Mouse (Mus musculus): ENCODE results near the gene Nap1l4. TPM values are rescaled to one million over a fixed set of nuclear protein-coding genes. Genes with fewer than 3 reads are reported as not detected.
A peak's percentile ranks its signal among the peaks of the same experiment; 100 is the strongest.

Nap1l4 gene
- polyA plus RNA-seq, 2 experiments from 2014 or later = 288 to 395 TPM

DNA sequence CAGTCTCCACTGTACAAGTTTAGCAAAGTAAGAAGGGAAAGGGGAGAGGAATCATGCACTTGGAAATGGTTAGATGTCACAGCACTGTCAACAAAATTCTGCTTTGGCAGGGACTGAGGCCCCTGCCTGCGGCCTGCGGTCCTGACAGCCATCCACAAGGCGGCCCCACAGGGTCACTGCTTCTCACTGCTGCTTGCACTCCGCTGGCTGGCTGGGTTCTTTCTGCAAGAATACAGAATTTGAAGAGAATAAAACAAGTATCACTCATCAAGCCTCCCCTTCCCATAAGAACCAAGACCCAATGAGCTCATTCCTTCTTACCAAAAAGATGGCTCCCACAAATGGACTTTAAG is 34.5 kb downstream of the Nap1l4 start:
- ATAC-seq = no peak

DNA sequence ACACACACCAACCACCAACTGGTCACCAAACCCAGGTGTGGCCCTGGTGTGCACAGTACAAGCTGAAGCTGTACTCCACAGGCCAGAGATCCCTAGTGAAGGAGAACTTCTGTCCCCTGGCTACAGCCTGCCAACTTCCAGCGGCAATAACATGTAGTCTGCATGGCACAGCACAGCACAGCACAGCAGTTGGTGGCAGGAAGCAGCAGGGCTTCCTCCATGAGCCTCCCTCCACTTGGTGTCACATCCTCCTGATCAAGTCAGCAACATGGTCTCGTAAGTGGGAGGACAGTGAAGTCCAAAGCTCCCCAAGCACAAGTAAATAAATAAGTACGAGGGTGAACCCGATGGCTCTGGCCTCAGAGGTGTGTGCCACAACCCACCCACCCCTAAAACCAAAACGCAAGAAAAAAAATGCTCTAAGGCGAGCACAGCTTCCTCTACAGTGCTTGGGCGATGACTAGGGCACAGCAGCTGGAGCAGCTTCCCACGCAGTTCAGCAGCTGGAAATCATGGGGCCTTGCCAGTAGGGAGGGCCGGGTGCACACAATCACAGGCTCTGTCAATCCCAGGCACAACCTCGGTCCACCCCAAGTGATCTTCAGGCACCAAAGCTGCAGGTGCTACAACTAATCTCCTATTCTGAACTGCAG is 35.0 kb downstream of the Nap1l4 start:
- ATAC-seq = no peak

DNA sequence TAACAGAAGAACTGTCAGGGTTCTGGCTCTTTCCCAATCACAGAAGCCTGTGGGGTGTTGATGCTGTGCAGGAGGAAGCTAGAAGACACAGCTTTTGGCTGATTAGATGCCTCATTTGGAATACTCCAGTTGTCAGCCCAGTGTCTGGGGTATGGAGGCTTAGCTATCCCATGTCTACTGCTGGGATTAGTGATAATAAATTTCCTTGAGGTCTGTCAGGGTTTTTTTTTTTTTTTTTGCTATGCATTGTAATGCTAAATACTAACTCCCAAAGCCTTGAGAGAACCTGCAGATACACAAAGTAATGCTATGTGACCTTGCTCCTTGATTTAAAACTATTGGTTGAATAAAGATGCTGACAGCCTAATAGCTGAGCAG is 37.6 kb downstream of the Nap1l4 start:
- ATAC-seq = no peak

- no peak for ATAC-seq
These were observed 38.1 kb downstream of the Nap1l4 start for GRCm38 (mm10) chr7:143510593-143511334.

DNA sequence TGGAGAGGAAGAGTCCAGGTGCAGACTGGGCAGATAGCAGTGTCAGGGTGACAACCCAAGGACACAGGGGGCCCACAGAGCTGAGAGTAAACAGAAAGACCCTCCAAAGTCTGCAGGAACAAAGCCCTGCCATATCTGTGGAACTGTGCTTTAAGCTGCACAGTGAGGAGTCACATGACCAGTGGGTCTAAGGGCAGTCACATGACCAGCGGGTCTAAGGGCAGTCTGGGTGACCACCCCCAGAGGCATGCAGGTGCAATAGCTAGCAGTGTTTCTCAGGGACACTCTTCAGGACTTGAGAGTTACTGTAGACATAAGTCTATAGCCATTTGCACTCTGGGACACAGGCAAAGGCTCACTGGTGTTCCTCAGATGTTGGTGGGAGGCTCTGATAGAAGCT is 39.3 kb downstream of the Nap1l4 start:
- ATAC-seq = no peak

- ATAC-seq = peak; percentile 41
These were observed 42.2 kb downstream of the Nap1l4 start for GRCm38 (mm10) chr7:143506675-143507074.

DNA sequence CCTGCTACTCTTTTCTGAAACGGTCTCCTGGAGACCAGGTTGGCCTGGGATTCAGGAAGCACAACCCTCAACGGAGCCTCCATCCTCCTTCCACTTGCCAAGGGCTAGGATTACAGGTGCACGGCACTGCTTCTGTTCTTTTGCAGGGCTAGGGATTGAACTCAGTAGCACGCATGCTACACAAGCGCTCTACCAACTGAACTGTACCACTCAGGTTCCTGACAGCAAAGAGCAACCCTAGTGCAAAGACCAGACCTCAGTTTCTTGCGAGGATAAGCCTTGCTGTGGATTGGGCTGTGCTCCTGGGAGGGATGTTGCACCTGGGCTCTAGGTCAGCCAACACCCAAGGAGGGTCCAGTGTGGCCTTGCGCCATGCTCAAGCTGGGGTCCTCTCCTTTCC is 42.6 kb downstream of the Nap1l4 start:
- ATAC-seq = no peak

- no peak for ATAC-seq
These were observed 43.1 kb downstream of the Nap1l4 start for GRCm38 (mm10) chr7:143505823-143506222.

DNA sequence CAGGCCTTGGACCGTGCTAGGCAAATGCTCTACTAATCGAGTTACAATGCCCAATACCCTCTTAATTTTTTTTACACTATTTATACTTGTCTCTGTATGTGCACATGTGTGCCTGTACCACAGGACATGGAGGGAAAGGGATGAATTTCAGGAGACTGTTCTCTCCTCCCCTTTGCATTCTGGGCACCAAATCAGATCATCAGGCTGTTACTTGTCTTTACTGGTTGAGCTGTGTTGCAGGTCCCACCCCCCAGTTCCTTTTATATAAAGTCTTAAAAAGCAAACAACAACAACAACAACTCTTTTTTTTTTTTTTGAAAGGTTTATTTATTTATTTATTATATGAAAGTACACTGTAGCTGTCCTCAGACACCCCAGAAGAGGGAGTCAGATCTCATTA is 43.5 kb downstream of the Nap1l4 start:
- no peak for ATAC-seq

DNA sequence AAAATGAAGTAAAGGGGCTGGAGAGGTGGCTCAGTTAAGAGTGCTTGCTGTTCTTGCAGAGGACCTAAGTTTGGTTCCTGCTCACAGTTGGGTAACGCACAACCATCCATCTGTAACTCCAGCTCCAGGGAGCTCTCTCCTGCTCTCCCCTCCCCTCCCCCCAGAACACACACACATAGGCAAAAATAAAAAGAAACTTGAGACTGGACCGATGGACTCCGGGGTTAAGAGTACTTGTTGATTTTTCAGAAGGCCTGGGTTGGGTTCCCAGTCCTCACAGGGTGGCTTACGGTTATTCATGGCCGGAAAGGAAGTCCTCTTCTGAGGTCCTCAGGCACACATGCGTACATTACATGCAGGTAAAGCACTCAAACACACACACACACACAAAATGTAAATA is 45.0 kb downstream of the Nap1l4 start:
- ATAC-seq = no peak

DNA sequence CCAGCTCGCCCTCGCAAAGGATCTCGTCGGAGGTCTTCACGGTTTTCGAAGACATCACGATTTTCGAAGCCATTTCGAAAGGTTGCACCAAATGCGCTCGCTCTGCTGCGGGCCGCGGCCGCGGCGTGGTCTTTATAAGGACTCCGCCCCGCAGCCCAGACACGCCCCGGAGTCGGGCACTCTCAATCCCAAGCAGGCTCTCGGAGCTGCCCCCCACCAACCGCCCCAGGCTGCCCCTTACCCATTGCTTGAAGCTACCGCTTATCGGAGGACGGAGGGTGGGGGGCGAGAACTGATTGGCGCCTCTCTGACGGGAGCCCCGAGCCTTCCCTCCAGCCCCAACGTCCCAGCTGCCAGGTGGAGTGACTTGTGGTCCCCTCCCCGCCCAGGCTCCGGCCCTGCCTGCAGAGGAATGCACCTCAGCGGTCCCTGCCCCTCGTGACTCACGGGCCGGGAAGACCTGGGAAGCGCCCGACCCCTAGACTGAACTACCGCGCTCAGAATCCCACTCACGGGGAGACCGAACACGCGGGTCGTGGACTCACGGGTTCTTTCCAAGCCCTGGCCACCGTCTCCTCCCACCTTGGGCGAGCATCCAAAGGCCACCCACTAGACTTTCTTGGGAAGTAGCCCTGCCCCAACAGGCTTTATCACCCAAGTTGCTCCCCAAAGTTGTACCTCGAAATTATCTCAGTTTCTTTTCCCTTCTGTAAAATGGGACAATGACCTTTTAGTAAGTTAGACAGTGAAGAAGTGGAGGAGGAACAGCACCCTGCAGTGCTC is 46.3 kb downstream of the Nap1l4 start, which contains the start of gene Phlda2:
Gene Phlda2, minus strand, starts transcription at position 733 of the 783 bp plus-strand sequence.
- no peak for ATAC-seq

DNA sequence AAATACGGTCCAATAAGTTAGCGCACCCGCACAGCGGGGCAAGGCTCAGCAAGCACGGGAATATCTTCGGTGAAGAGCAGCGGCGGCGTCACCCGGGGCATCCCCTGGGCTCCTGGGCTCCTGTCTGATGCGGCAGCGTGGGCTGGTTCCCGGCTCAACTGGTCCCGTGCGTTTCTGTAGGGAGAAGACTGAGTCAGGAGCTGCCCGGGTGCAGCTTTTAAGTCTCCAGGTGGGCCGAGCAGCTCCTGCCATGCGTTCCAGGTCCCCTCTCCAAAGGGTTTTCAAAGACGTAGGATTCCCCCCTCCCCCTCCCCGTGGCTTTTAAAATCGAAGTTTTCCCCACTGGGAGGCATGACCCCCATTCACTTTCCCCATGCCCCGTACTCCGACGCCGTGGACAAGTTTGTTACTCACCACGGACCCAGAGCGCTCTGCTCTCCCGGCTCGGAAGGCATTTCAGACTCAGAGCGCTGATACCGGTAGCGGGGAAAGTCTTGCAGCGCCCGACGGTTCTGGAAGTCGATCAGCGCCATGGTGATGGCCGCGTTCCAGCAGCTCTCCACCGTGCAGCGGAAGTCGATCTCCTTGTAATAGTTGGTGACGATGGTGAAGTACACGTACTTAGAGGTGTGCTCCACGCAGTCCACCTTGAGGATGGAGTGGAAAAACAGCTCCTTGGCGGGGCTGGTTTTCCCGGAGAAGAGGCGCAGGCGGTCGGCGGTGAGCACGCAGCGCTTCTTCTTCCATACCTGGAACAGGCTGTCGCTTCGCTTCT is 47.1 kb downstream of the Nap1l4 start:
- peak; percentile 80 for ATAC-seq

DNA sequence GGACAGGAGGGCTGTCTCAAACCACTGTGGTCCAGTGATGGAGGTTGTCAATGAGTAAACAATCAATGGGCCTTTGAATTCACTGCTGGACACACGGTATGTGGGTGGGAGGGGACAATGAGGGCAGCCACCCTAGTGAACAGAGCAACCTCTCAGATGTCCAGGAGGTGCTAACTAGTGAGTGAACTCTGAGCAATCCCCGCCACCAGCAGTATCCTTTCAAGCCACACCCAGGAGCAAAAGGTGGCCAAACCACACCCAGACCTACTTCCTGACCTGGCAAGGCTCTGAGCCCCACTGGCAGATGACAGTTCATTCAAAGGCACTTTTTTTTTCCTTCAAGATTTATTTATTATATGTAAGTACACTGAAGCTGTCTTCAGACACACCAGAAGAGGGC is 48.0 kb downstream of the Nap1l4 start:
- no peak for ATAC-seq

DNA sequence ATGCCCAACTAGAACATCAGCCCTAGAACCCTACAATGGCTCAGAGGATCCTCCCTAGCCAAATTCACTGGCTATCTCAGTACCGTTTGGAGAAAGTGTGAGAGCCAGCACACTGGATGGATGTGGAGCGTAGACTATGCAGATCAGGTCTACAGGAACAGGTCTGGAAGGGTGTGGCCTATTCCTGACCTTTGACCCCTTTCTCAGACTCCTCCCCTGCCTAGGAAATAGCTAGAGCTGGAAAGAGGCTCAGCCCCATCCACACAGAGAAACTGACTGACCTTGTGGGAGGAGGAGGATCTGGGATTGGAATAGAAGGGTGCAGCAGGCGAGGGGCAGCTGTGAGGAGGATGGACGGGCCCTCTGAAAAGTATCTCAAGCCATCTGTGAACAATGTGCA is 50.3 kb downstream of the Nap1l4 start:
- no peak for ATAC-seq

GRCm38 (mm10) chr7:143495104-143495961 is 53.6 kb downstream of the Nap1l4 start:
- ATAC-seq = no peak

DNA sequence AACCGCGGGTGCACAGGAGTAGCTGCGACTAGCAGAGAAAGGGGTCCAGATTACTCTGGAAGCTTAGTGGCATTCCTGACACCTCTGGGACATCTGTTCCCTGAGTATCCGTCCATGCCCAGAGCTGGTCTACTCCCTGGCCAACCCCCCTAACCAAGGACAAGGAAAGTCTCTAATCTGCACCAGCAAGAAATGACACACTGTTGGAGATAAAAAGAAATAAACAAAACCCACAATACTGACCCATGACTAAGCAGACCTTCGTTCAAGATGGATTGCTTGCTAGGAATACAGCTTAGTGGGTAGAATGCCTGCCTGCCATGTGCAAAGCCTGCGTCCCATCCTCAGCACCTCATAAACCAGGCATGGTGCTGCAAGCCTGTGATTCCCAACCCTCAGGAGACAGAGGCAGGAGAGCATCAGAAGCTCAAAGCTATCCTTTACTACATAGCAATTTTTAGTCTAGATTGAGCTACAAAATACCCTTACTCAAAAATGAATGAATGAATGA is 55.2 kb downstream of the Nap1l4 start:
- ATAC-seq = no peak

DNA sequence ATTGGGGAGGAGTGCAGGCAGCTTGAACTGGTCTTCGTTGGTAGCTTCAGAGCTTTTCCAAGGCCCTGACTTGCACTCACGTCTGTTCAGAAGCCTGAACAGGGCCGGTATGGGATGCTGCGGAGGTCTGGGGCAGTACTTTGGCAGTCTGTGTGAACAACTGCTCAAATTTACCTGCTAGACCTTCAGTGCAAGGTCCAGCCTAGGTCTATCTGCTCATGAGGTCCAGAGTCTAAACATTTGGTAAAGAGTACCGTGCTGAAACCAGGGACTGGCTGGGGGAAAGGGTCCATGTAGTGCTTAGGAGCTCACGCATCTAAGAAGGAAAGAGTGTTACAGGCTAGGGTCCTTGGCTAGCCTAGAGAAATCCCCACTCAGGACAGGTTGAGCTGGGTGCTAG is 59.2 kb downstream of the Nap1l4 start:
- ATAC-seq = no peak

DNA sequence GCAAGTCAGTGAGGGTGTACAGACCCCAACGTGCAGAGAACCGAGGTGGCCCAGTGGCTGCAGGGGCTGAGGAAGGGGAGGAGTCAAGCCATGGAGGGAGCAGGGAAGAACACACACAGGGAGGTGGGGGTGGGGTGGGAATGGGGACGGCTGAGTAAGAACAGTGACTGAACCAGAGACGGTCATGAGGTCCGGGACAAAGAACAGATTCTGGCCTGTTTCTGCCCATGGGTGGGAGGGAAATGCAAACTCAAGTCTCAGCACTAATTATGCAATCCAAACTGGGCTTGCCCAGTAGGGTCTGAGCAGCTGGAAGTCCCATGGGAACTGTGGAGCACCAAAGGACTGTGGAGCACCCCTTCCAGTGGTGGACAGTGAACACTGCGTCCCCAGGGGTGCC is 66.4 kb downstream of the Nap1l4 start:
- ATAC-seq = no peak

- no peak for ATAC-seq
These were observed 67.0 kb downstream of the Nap1l4 start for GRCm38 (mm10) chr7:143481806-143482387.

DNA sequence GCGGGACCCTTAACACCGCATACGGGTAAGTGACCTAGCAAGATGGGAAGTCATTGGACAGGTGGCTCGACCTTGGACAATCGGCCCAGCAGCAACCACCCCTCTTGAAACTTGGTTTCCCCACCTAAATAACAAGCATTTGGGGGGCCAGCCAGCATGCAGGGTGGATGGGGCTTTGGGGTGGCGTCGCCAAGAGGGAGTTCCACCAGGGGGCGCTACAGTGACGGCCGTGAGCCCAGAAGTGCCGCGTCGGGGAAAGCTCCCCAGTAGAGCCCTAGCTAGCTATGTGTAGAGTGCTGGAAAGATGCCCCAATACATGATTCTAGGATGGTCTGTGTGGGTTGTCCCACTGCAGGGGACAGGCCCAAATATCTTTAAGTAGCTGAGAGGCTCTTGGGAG is 68.4 kb downstream of the Nap1l4 start:
- peak; percentile 67 for ATAC-seq

GRCm38 (mm10) chr7:143477800-143478199 is 71.1 kb downstream of the Nap1l4 start:
- no peak for ATAC-seq
